Mouse (Mus musculus) cerebellum, adult 2 months (tissue): Measurements from ENCODE around the gene Dab2ip. TPM values are rescaled to one million over a fixed set of nuclear protein-coding genes. Genes with fewer than 3 reads are reported as not detected.

Experiments
- DNase-seq, 2 experiments: peaks; one replicate each; pipeline ENCODE4 v3.0.0; 2021
- H3K27ac ChIP-seq: fragments of 200-500 bp; 2 replicates; pipeline ENCODE4 v1.5.1; 2012; ENCODE audit warnings: low read length, control low read depth, inconsistent platforms; ENCODE audit not compliant: insufficient read depth
- H3K27me3 ChIP-seq: fragments of 200-500 bp; 2 replicates; pipeline ENCODE4 v1.6.1; 2012; ENCODE audit warnings: inconsistent platforms, mild to moderate bottlenecking, low read length, moderate library complexity; ENCODE audit not compliant: control insufficient read depth, insufficient read depth
- H3K4me1 ChIP-seq: fragments of 200-500 bp; 2 replicates; pipeline ENCODE4 v1.6.1; 2011; ENCODE audit warnings: low read length; ENCODE audit not compliant: control insufficient read depth, insufficient read depth
- H3K4me3 ChIP-seq: fragments of 200-500 bp; replicated peaks from 2 replicates; pipeline ENCODE3; 2011; ENCODE audit warnings: mild to moderate bottlenecking, low read depth, low read length, control low read depth; ENCODE audit not compliant: insufficient read depth
- CTCF ChIP-seq: fragments of 200-500 bp; IDR thresholded peaks from 2 replicates; pipeline ENCODE4 v1.5.1; 2011; ENCODE audit warnings: low read depth, mild to moderate bottlenecking, control low read depth, low read length, moderate library complexity, borderline replicate concordance; ENCODE audit not compliant: insufficient read depth
- POLR2A ChIP-seq: fragments of 200-500 bp; IDR thresholded peaks from 2 replicates; pipeline ENCODE4 v1.6.1; 2011; ENCODE audit warnings: low read length, control low read depth, borderline replicate concordance; ENCODE audit not compliant: insufficient read depth
- WGBS: fragments of 180-500 bp; shearing (Covaris S2); methylation state at CpG from one replicate; pipeline ENCODE4 v1.1.7; 2018; 5-methylcytosine and 5-hydroxymethylcytosine counted together
- polyA plus RNA-seq: library from polyadenylated mRNA; depleted of rRNA; stranded (reverse); fragments of >200 nt; gene quantifications from 2 replicates; pipeline ENCODE4 v1.2.3, GENCODE M21; 2012

The Dab2ip gene
- polyA plus RNA-seq, 1 experiment = 136 TPM

- no peak for DNase-seq
- peak overlapping the region; percentile 53; the same call in 1 of the 2 replicates for H3K27ac ChIP-seq
- TF ChIP-seq CTCF (no peak), POLR2A (no peak)
- H3K27me3 ChIP-seq = no peaks in the 10 kb centered on the region
- H3K4me3 ChIP-seq = no peak overlapping the region
- 54% methylated on average over 16 of the region's 16 CpGs for WGBS
- peaks cover 19% of the 10 kb centered on the region for H3K4me1 ChIP-seq
Measured at GRCm38 (mm10) chr2:35729077-35730065, 171.3 kb downstream of the Dab2ip start.

GRCm38 (mm10) chr2:35731671-35732449 lies 173.8 kb downstream of the Dab2ip start:
- no peak for DNase-seq
- TF ChIP-seq CTCF (no peak), POLR2A (no peak)
- no peak overlapping the region for H3K4me3 ChIP-seq
- no peaks in the 10 kb centered on the region for H3K27me3 ChIP-seq
- peaks cover 16% of the 10 kb centered on the region for H3K4me1 ChIP-seq
- H3K27ac ChIP-seq = no peak overlapping the region
- 37% methylated on average over 18 of the region's 18 CpGs for WGBS

GRCm38 (mm10) chr2:35735001-35735400 lies 176.9 kb downstream of the Dab2ip start:
- Histone ChIP-seq H3K4me1 (no peaks in the 10 kb centered on the region), H3K27me3 (no peaks in the 10 kb centered on the region), H3K27ac (no peak overlapping the region), H3K4me3 (no peak overlapping the region)
- TF ChIP-seq CTCF (peak; percentile 46; the same call in 1 of the 2 replicates), POLR2A (no peak)
- DNase-seq = no peak
- 100% methylated on average over 2 of the region's 2 CpGs for WGBS

DNA sequence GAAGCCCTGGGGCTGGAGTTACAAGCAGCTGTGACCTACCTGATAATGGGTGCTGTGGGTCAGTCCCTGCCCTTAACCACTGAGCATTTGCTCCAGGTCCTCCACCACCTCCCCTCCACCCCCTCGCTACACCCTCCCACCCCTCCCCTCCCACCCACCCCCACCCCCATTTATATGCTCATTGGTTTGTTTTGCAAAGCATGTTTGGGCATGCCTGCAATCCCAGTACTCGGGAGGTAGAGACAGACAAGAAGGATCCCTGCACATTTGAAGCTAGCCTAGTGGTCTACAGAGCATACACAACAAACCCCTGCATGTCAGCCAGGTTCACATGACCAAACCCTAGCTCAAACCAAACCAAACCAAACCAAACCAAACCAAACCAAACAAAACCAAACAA lies 178.0 kb downstream of the Dab2ip start:
- Histone ChIP-seq H3K4me3 (no peak overlapping the region), H3K27ac (no peak overlapping the region), H3K4me1 (no peaks in the 10 kb centered on the region), H3K27me3 (no peaks in the 10 kb centered on the region)
- DNase-seq = no peak
- WGBS = 84% methylated on average over 2 of the region's 2 CpGs
- TF ChIP-seq POLR2A (no peak), CTCF (no peak)

DNA sequence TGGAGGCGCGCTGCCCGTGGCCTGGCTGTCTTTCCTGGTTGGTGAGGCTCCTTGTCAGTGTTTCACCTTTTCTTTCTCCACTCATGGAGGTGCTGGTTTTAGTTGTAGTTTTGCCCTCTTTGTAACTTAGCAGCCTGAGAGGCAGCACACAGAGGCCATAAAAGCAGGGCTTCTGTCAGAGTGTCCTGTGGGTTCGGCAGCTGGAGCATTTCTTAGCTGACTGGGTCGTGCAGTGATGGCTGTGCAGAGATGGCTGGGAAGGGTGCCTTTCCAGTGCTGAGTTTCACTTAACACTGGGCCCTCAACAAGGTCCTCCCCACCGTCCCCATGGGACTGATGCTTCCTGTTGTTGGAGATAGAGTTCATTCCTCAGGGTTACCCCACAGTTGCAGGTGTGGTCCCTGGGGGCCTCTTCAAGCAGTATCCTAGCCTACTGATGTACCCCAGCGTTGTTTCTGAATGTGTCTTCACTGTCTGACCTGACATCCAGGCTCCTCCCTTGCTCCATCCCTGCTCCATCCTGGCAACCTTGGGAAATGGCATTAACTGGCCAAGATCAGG lies 179.5 kb downstream of the Dab2ip start:
- H3K27ac ChIP-seq = no peak overlapping the region
- H3K27me3 ChIP-seq = no peaks in the 10 kb centered on the region
- H3K4me1 ChIP-seq = no peaks in the 10 kb centered on the region
- no peak overlapping the region for H3K4me3 ChIP-seq
- TF ChIP-seq CTCF (no peak), POLR2A (no peak)
- WGBS = 84% methylated on average over 7 of the region's 7 CpGs
- DNase-seq = no peak

- H3K27me3 ChIP-seq = no peaks in the 10 kb centered on the region
- no peak for DNase-seq
- TF ChIP-seq POLR2A (no peak), CTCF (no peak)
- no peak overlapping the region for H3K27ac ChIP-seq
- 81% methylated on average over 13 of the region's 13 CpGs for WGBS
- H3K4me3 ChIP-seq = no peak overlapping the region
- peaks cover 11% of the 10 kb centered on the region for H3K4me1 ChIP-seq
Measured at GRCm38 (mm10) chr2:35739669-35740254, 181.7 kb downstream of the Dab2ip start.

- no peaks in the 10 kb centered on the region for H3K27me3 ChIP-seq
- peak in 1 of 2 experiments; percentile 45 for DNase-seq
- H3K4me3 ChIP-seq = no peak overlapping the region
- TF ChIP-seq CTCF (no peak), POLR2A (no peak)
- H3K4me1 ChIP-seq = peaks cover 68% of the 10 kb centered on the region
- H3K27ac ChIP-seq = peak overlapping the region; percentile 95
- 26% methylated on average over 10 of the region's 10 CpGs for WGBS
Measured at GRCm38 (mm10) chr2:35745876-35746275, 187.8 kb downstream of the Dab2ip start.
